Mouse (Mus musculus): ENCODE data around the gene Il27ra.
"Not testable (repeated sequence)": the region's sequence is repeated elsewhere in the genome, so short reads cannot be mapped to it uniquely, and the experiment has no call there.

- TF ChIP-seq TAL1 (conservative IDR thresholded peaks at IDR 0.05; ENCODE audit: low read depth, low read length); CTCF (IDR thresholded peaks at IDR 0.05; ENCODE audit: low read depth, low read length); GATA1 (IDR thresholded peaks at IDR 0.05; ENCODE audit: borderline replicate concordance, low read length): not testable (repeated sequence)
These were observed 59.2 kb downstream of the Il27ra start for GRCm38 (mm10) chr8:83983222-83983621.
